Mouse (Mus musculus) kidney, adult 2 months (tissue): ENCODE measurements at regions not wholly inside any gene's neighbourhood (a gene's known extent, or its start where the extent isn't known, plus 50 kb on each side); places are given as distances from the start of the nearest gene placed in this dataset.

Experiments used
- CTCF ChIP-seq: fragments of 200-500 bp; conservative IDR thresholded peaks from 2 replicates; pipeline ENCODE4 v1.5.1; 2011; ENCODE audit warnings: low read depth, mild to moderate bottlenecking, control low read depth, low read length, moderate library complexity, mixed read lengths; ENCODE audit not compliant: insufficient read depth, insufficient read length
- POLR2A ChIP-seq: fragments of 200-500 bp; IDR thresholded peaks from one replicate; pipeline ENCODE4 v1.6.1; 2011; ENCODE audit warnings: low read depth, low read length, control low read depth

GRCm38 (mm10) chr10:9117648-9118551, 232.0 kb upstream of the Sash1 start:
- TF ChIP-seq CTCF = no peak
- no peak for TF ChIP-seq POLR2A
